Mouse (Mus musculus): Measurements from ENCODE around the gene Shcbp1l.

DNA sequence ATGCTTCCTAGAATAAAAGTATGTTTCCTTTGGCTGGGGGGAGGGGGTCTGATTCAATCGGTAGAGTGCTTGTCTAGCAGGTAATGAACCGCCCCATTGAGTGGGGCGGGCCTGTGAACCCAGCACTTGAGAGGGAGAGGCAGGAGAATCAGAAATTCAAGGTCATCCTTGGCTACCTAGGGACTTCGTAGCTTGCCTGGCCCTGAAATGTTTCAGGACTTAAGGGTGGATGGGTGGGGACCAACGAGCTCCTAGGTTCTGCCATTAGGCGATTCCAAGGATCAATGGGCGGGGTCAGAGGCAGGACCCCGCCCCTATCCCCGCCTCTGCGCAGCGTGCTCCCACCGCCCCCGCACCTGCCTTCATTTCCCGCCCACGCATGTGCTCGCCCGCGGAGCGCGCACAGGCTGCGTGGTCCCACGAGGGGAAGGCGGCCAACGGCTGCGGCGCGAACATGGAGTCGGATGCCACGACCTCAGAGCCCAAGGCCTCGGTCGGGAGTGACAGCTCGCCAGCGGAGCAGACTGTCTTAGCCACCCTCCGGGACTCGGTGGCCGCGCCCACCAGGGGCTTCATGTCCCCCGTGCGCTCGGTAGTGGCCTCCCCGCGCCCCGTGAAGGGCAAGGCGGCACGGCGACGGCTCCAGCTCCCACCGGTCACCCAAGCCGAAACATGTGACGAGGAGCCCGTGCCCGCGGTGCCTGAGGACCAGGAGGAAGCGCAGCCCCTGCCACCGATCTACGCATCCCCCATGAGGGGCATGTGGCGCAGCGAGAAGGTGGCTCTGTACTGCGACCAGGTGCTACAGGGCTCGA, at the start of gene Shcbp1l:
- peak; percentile 11; the same call in 1 of the 2 replicates for TF ChIP-seq POLR2A (IDR thresholded peaks at IDR 0.05; ENCODE audit: borderline replicate concordance, extremely low read depth, low read depth, low read length)
- no peak for TF ChIP-seq CTCF (IDR thresholded peaks at IDR 0.05; ENCODE audit: insufficient read depth, low read length)

Measured in lung, adult 2 months (tissue).